Mouse (Mus musculus): ENCODE measurements around the gene Olfr881. TPM values are rescaled to one million over a fixed set of nuclear protein-coding genes. Genes with fewer than 3 reads are reported as not detected.

Olfr881 gene
- polyA plus RNA-seq (2014; fragmentation: Nextera tagmentation; extraction: Ambion mirVana) = not detected in 2 replicates

DNA sequence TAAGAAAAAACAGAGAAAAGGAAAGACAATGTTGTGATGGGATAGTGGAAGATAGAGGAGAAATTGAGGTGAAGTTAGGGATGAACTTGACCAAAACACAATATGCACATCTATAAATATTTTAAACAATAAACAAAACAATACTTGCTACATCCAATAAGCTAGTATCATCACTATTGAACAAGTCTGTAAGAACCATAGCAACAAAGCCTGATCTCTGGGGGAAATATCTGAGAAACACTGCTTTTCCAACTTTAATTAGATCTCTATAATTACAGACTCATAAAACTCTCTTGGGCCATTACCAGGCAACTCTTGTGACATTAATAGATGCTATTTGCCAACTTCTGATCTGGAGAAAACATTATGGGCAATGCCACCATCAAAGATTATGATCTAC lies at the start of gene Olfr881:
Gene Olfr881 (plus strand): TSS at position 301 of the 400 bp plus-strand sequence.
- ATAC-seq (ENCODE audit: insufficient number of reproducible peaks, insufficient read depth, low FRiP score, low read depth) = no peak
- Histone ChIP-seq H3K4me1 (ENCODE audit: control insufficient read depth in 2 of 2, insufficient read depth in 2 of 2, low read length in 2 of 2) (no peaks in the 10 kb centered on the region), H3K9me3 (ENCODE audit: control insufficient read depth, low read length) (no peaks in the 10 kb centered on the region), H3K27ac (replicated peaks in 1 of 2; ENCODE audit: control insufficient read depth in 1 of 2, insufficient read depth in 1 of 2, low read depth in 2 of 2, low read length in 2 of 2) (no peak within 1 kb of the TSS), H3K36me3 (ENCODE audit: control insufficient read depth, insufficient read depth, low read length) (no peaks in the 10 kb centered on the region), H3K4me3 (ENCODE audit: control insufficient read depth in 1 of 2, insufficient read depth in 1 of 2, low read depth in 1 of 2, low read length in 2 of 2) (no peak within 1 kb of the TSS), H3K27me3 (ENCODE audit: control insufficient read depth, insufficient read depth, low read length) (no peaks in the 10 kb centered on the region), H3K4me2 (ENCODE audit: low read length) (no peak within 1 kb of the TSS), H3K9ac (ENCODE audit: low read length) (no peak within 1 kb of the TSS)

DNA sequence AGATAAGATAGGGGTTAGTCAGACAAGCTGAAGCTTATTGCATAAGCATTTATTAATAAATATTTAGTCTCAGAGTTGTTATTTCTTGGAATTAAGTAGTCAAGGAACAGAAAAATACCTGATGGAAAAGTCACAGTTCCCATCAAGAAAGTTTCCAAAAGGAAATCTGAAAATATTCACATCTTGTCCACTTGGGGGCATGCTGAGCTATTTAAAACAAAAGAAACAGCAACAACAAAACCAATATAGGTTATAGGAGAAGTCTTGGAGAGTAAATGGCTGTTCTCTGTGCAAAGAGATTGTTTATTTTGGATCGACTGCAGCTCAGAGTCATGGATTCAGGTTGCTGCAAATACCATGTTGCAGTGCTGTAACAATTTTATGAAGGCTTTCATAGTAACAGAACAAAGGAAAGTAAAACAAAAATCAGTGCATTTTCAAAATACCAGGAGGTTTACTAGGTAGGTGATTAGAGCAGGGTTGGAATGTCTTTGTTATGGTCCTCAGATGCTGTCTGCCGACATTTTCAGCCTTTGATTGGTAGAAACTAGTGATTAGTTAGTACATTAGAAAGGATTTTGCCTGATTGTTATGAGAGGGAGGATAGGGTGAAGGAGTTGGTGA lies 7.1 kb downstream of the Olfr881 start:
- Histone ChIP-seq H3K9me3 (ENCODE audit: control insufficient read depth, low read length) (no peaks in the 10 kb centered on the region), H3K36me3 (ENCODE audit: control insufficient read depth, insufficient read depth, low read length) (no peaks in the 10 kb centered on the region), H3K27ac (replicated peaks in 1 of 2; ENCODE audit: control insufficient read depth in 1 of 2, insufficient read depth in 1 of 2, low read depth in 2 of 2, low read length in 2 of 2) (no peak overlapping the region), H3K4me3 (ENCODE audit: control insufficient read depth in 1 of 2, insufficient read depth in 1 of 2, low read depth in 1 of 2, low read length in 2 of 2) (no peak overlapping the region), H3K9ac (ENCODE audit: low read length) (no peak overlapping the region), H3K4me1 (ENCODE audit: control insufficient read depth in 2 of 2, insufficient read depth in 2 of 2, low read length in 2 of 2) (no peaks in the 10 kb centered on the region), H3K27me3 (ENCODE audit: control insufficient read depth, insufficient read depth, low read length) (no peaks in the 10 kb centered on the region), H3K4me2 (ENCODE audit: low read length) (no peak overlapping the region)
- ATAC-seq (ENCODE audit: insufficient number of reproducible peaks, insufficient read depth, low FRiP score, low read depth) = no peak
- 29% methylated on average over 2 of the region's 2 CpGs for WGBS

DNA sequence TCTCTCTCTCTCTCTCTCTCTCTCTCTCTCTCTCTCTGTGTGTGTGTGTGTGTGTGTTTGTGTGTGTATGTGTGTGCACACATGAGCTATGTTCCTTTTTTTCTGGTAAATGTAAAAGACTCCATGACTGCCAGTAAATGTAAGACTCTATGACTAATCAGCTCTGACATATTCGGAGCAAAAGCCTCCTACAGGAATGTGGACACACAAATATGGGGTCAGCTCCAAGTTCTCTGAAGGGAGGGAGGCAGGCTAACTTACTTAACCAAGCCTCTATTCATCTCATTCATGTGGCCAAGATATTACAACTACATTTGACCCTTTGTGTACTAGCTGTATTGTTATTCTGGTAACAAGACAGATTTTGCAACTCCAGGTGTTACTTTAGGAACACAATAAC lies 8.4 kb downstream of the Olfr881 start:
- Histone ChIP-seq H3K4me3 (ENCODE audit: control insufficient read depth in 1 of 2, insufficient read depth in 1 of 2, low read depth in 1 of 2, low read length in 2 of 2) (no peak overlapping the region), H3K9ac (ENCODE audit: low read length) (no peak overlapping the region)
- 44% methylated on average over 1 of the region's 1 CpGs for WGBS

DNA sequence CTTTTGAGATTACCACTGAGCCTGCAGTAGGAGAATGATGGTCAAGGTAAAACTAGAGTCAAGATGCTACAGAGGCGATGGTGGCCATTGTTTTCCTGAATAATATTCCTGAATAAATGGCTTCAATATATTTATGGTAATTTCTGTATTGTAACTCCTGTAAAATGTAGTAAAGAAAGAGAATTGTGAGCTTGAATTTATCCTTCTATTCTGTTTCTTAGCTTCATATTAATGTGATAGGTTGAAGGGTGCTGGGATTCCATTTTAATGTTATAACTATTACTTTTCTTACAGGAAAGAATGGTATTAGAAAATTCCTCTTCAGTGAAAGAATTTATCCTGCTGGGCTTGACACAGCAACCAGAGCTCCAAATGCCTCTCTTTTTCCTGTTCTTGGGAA lies 33.9 kb downstream of the Olfr881 start, which contains the start of gene Olfr883:
Gene Olfr883 (plus strand): TSS at position 301 of the 400 bp plus-strand sequence.
- Histone ChIP-seq H3K4me1 (ENCODE audit: control insufficient read depth in 2 of 2, insufficient read depth in 2 of 2, low read length in 2 of 2) (no peaks in the 10 kb centered on the region), H3K4me3 (ENCODE audit: control insufficient read depth in 1 of 2, insufficient read depth in 1 of 2, low read depth in 1 of 2, low read length in 2 of 2) (no peak within 1 kb of the TSS), H3K4me2 (ENCODE audit: low read length) (no peak within 1 kb of the TSS), H3K36me3 (ENCODE audit: control insufficient read depth, insufficient read depth, low read length) (no peaks in the 10 kb centered on the region), H3K27me3 (ENCODE audit: control insufficient read depth, insufficient read depth, low read length) (no peaks in the 10 kb centered on the region), H3K9ac (ENCODE audit: low read length) (no peak within 1 kb of the TSS), H3K27ac (replicated peaks in 1 of 2; ENCODE audit: control insufficient read depth in 1 of 2, insufficient read depth in 1 of 2, low read depth in 2 of 2, low read length in 2 of 2) (no peak within 1 kb of the TSS), H3K9me3 (ENCODE audit: control insufficient read depth, low read length) (no peaks in the 10 kb centered on the region)
- ATAC-seq (ENCODE audit: insufficient number of reproducible peaks, insufficient read depth, low FRiP score, low read depth) = no peak
- WGBS = 70% methylated on average over 1 of the region's 1 CpGs

More for the DNA sequence above, 8.4 kb downstream of the Olfr881 start:
- no peaks in the 10 kb centered on the region for H3K27me3 ChIP-seq (ENCODE audit: control insufficient read depth, insufficient read depth, low read length)
- no peak for ATAC-seq (ENCODE audit: insufficient number of reproducible peaks, insufficient read depth, low FRiP score, low read depth)
- H3K9me3 ChIP-seq (ENCODE audit: control insufficient read depth, low read length) = no peaks in the 10 kb centered on the region
- no peak overlapping the region for H3K4me2 ChIP-seq (ENCODE audit: low read length)
- no peak overlapping the region for H3K27ac ChIP-seq (replicated peaks in 1 of 2; ENCODE audit: control insufficient read depth in 1 of 2, insufficient read depth in 1 of 2, low read depth in 2 of 2, low read length in 2 of 2)
- no peaks in the 10 kb centered on the region for H3K36me3 ChIP-seq (ENCODE audit: control insufficient read depth, insufficient read depth, low read length)
- H3K4me1 ChIP-seq (ENCODE audit: control insufficient read depth in 2 of 2, insufficient read depth in 2 of 2, low read length in 2 of 2) = no peaks in the 10 kb centered on the region

Other genes starting within 250 kb of the Olfr881 start
- gene Olfr874, start 246.7 kb upstream of the Olfr881 start, polyA plus RNA-seq (2014; fragmentation: Nextera tagmentation; extraction: Ambion mirVana) = not detected in 2 replicates
- not detected in 2 replicates for gene Olfr875, start 220.0 kb upstream of the Olfr881 start, polyA plus RNA-seq (2014; fragmentation: Nextera tagmentation; extraction: Ambion mirVana)
- not detected in 2 replicates for gene Olfr876, start 188.8 kb upstream of the Olfr881 start, polyA plus RNA-seq (2014; fragmentation: Nextera tagmentation; extraction: Ambion mirVana)
- not detected in 2 replicates for gene Olfr877, start 137.6 kb upstream of the Olfr881 start, polyA plus RNA-seq (2014; fragmentation: Nextera tagmentation; extraction: Ambion mirVana)
- not detected in 2 replicates for gene Olfr145, start 95.1 kb upstream of the Olfr881 start, polyA plus RNA-seq (2014; fragmentation: Nextera tagmentation; extraction: Ambion mirVana)
- gene Olfr878, start 74.0 kb upstream of the Olfr881 start, polyA plus RNA-seq (2014; fragmentation: Nextera tagmentation; extraction: Ambion mirVana) = not detected in 2 replicates
- not detected in 2 replicates for gene Olfr883, start 34.0 kb downstream of the Olfr881 start, polyA plus RNA-seq (2014; fragmentation: Nextera tagmentation; extraction: Ambion mirVana)
- gene Olfr884, start 54.7 kb downstream of the Olfr881 start, polyA plus RNA-seq (2014; fragmentation: Nextera tagmentation; extraction: Ambion mirVana) = not detected in 2 replicates
- not detected in 2 replicates for gene Olfr885, start 69.5 kb downstream of the Olfr881 start, polyA plus RNA-seq (2014; fragmentation: Nextera tagmentation; extraction: Ambion mirVana)
- not detected in 2 replicates for gene Olfr887, start 92.2 kb downstream of the Olfr881 start, polyA plus RNA-seq (2014; fragmentation: Nextera tagmentation; extraction: Ambion mirVana)
- not detected in 2 replicates for gene Olfr888, start 116.3 kb downstream of the Olfr881 start, polyA plus RNA-seq (2014; fragmentation: Nextera tagmentation; extraction: Ambion mirVana)
- not detected in 2 replicates for gene Olfr889, start 123.4 kb downstream of the Olfr881 start, polyA plus RNA-seq (2014; fragmentation: Nextera tagmentation; extraction: Ambion mirVana)
- gene Olfr890, start 150.7 kb downstream of the Olfr881 start, polyA plus RNA-seq (2014; fragmentation: Nextera tagmentation; extraction: Ambion mirVana) = not detected in 2 replicates
- not detected in 2 replicates for gene Olfr891, start 189.0 kb downstream of the Olfr881 start, polyA plus RNA-seq (2014; fragmentation: Nextera tagmentation; extraction: Ambion mirVana)
- gene Olfr893, start 216.5 kb downstream of the Olfr881 start, polyA plus RNA-seq (2014; fragmentation: Nextera tagmentation; extraction: Ambion mirVana) = not detected in 2 replicates
- not detected in 2 replicates for gene Olfr894, start 226.2 kb downstream of the Olfr881 start, polyA plus RNA-seq (2014; fragmentation: Nextera tagmentation; extraction: Ambion mirVana)